Mouse (Mus musculus): ENCODE measurements around the gene Rtf1. TPM values are rescaled to one million over a fixed set of nuclear protein-coding genes. Genes with fewer than 3 reads are reported as not detected.

Gene Rtf1
- polyA plus RNA-seq, 1 experiment, result 10.3 TPM

GRCm38 (mm10) chr2:119762276-119762675 is 87.4 kb downstream of the Rtf1 start:
- 44% methylated on average over 1 of the region's 1 CpGs for WGBS

GRCm38 (mm10) chr2:119763924-119764323 is 89.1 kb downstream of the Rtf1 start:
- WGBS, result 66% methylated on average over 4 of the region's 4 CpGs

More at GRCm38 (mm10) chr2:119762276-119762675, 87.4 kb downstream of the Rtf1 start:
- no peak for TF ChIP-seq CTCF (IDR thresholded peaks at IDR 0.05; ENCODE audit: insufficient read depth, low read length)
- H3K4me3 ChIP-seq (replicated peaks; ENCODE audit: extremely low read depth, low read depth, low read length), result no peak overlapping the region
- DNase-seq, result no peak
- H3K4me1 ChIP-seq (ENCODE audit: control insufficient read depth, insufficient read depth, low read length), result peaks cover 6% of the 10 kb centered on the region

GRCm38 (mm10) chr2:119767246-119767645 is 92.4 kb downstream of the Rtf1 start:
- H3K4me1 ChIP-seq (ENCODE audit: control insufficient read depth, insufficient read depth, low read length), result no peaks in the 10 kb centered on the region
- DNase-seq, result no peak
- H3K4me3 ChIP-seq (replicated peaks; ENCODE audit: extremely low read depth, low read depth, low read length), result no peak overlapping the region
- no peak for TF ChIP-seq POLR2A (IDR thresholded peaks at IDR 0.05; ENCODE audit: borderline replicate concordance, extremely low read depth, low read depth, low read length)
- 0 out of 2 replicates have a peak, but pooled peaks have one; percentile 8 for TF ChIP-seq CTCF (IDR thresholded peaks at IDR 0.05; ENCODE audit: insufficient read depth, low read length)
- WGBS, result 94% methylated on average over 6 of the region's 6 CpGs

More at GRCm38 (mm10) chr2:119763924-119764323, 89.1 kb downstream of the Rtf1 start:
- DNase-seq, result no peak
- no peak for TF ChIP-seq CTCF (IDR thresholded peaks at IDR 0.05; ENCODE audit: insufficient read depth, low read length)
- TF ChIP-seq POLR2A (IDR thresholded peaks at IDR 0.05; ENCODE audit: borderline replicate concordance, extremely low read depth, low read depth, low read length), result no peak
- Histone ChIP-seq H3K4me3 (replicated peaks; ENCODE audit: extremely low read depth, low read depth, low read length) (no peak overlapping the region), H3K4me1 (ENCODE audit: control insufficient read depth, insufficient read depth, low read length) (0 out of 2 replicates have a peak, but pooled peaks cover under 1% of the 10 kb centered on the region)

Other genes with a start within 250 kb of the Rtf1 start
- gene Ino80, start 197.4 kb upstream of the Rtf1 start, polyA plus RNA-seq (2012; rRNA removed), result 7.1 and 8.7 TPM in 2 replicates
- 0.36 and 0.78 TPM in 2 replicates for gene Exd1, start 127.4 kb upstream of the Rtf1 start, polyA plus RNA-seq (2012; rRNA removed)
- 71.9 and 99.6 TPM in 2 replicates for gene Chp1, start 127.4 kb upstream of the Rtf1 start, polyA plus RNA-seq (2012; rRNA removed)
- 0.10 and 0.49 TPM in 2 replicates for gene Nusap1, start 56.8 kb upstream of the Rtf1 start, polyA plus RNA-seq (2012; rRNA removed)
- gene Oip5, start 56.6 kb upstream of the Rtf1 start, polyA plus RNA-seq (2012; rRNA removed), result 0.81 and 1.3 TPM in 2 replicates
- gene Ndufaf1, start 12.2 kb upstream of the Rtf1 start, polyA plus RNA-seq (2012; rRNA removed), result 1.7 and 4.6 TPM in 2 replicates
- 9.5 and 9.6 TPM in 2 replicates for gene Itpka, start 67.3 kb downstream of the Rtf1 start, polyA plus RNA-seq (2012; rRNA removed)
- gene Ltk, start 85.4 kb downstream of the Rtf1 start, polyA plus RNA-seq (2012; rRNA removed), result 3.9 and 4.2 TPM in 2 replicates
- 21.6 and 24.5 TPM in 2 replicates for gene Rpap1, start 112.5 kb downstream of the Rtf1 start, polyA plus RNA-seq (2012; rRNA removed)
- gene Tyro3, start 122.7 kb downstream of the Rtf1 start, polyA plus RNA-seq (2012; rRNA removed), result 11.8 and 16.4 TPM in 2 replicates
- 18.3 and 23.8 TPM in 2 replicates for gene Mga, start 222.2 kb downstream of the Rtf1 start, polyA plus RNA-seq (2012; rRNA removed)

Measured in lung, adult 2 months (tissue).